In the genomic region with DNA sequence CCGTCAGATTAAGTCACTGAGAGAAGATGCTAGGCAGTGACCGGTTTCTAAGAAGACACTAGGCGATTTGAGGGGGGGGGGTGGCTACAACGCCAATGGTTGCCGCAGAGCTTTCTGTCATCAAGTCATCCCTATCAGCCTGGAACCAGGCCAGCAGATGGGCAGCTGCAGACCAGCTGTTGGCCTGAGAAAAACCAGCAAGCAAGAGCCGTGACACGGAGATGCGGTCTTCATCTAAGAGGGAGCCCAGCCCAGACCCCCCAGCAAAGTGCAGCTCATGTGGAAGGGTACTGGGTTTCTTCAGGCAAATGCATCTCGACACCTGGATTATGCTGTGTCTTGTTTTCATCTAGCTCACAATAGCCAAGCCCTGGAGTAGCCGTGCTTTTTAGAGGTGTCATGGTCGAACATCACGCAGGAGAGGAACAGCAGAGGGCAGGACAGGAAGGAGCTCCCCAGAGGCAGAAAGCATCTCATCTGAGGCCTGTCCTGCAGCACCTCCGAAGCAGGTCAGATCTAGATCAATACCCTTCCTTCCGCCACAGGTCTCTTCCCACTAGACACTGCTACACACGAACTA, we compare ENCODE assay signal across 19 mouse cellular contexts.
DNase-seq lines count a peak whose midpoint lies in the region; ATAC-seq and TF ChIP-seq lines count a peak whose summit lies in the region.
"Had no signal": no experiment of that assay in that cellular context is flagged by ENCODE, and none has a peak within 500 bp of the region (broad histone marks: within the 10 kb centered on the region; RNA-seq: fewer than 3 reads in every experiment).

No protein-coding gene starts in this region.

- H3K4me1 ChIP-seq in lung, embryonic 14.5 days (ENCODE audit: insufficient read depth): peaks cover 56% of the 10 kb centered on the region
- H3K4me1 ChIP-seq in lung, adult 2 months (ENCODE audit: control insufficient read depth, insufficient read depth, low read length): peaks cover 37% of the 10 kb centered on the region
- peaks cover 69% of the 10 kb centered on the region for H3K4me1 ChIP-seq in embryonic facial prominence, embryonic 12.5 days
- H3K4me1 ChIP-seq in limb, embryonic 14.5 days (ENCODE audit: control insufficient read depth, insufficient read depth, low read length): peaks cover 62% of the 10 kb centered on the region

- no peaks in the 10 kb centered on the region for H3K9me3 ChIP-seq in lung, embryonic 14.5 days (ENCODE audit: low read depth, low read length)
- H3K9me3 ChIP-seq in embryonic facial prominence, embryonic 12.5 days: no peaks in the 10 kb centered on the region
- H3K9me3 ChIP-seq in limb, embryonic 14.5 days (ENCODE audit: control insufficient read depth, low read length): no peaks in the 10 kb centered on the region
- H3K9me3 ChIP-seq: G1E; heart, embryonic 15.5 days; hindbrain, embryonic 10.5 days; liver, embryonic 13.5 days; midbrain, embryonic 13.5 days; stomach, embryonic 15.5 days had no signal

- 39% methylated on average over 15 of the region's 15 CpGs for WGBS in lung, embryonic 14.5 days
- WGBS in lung, adult 2 months: 83% methylated on average over 15 of the region's 15 CpGs
- 36% methylated on average over 15 of the region's 15 CpGs for WGBS in embryonic facial prominence, embryonic 12.5 days
- WGBS in limb, embryonic 14.5 days: 46% methylated on average over 15 of the region's 15 CpGs

- DNase-seq in lung, embryonic 14.5 days: peak; percentile 88
- no peak for DNase-seq in lung, adult 2 months
- DNase-seq in embryo, embryonic 11.5 days (ENCODE audit: low read depth, low spot score): peak; percentile 44
- DNase-seq in limb, embryonic 14.5 days (ENCODE audit: low spot score): peak; percentile 37
- DNase-seq in B cell, adult 2 months: no peak
- DNase-seq: cerebellum, postnatal 25 days; heart, adult 18-20 months; liver, embryonic 13.5 days; right cerebral cortex, adult 18-20 months; thymus, postnatal 14 days had no signal

- TF ChIP-seq CTCF in lung, embryonic 14.5 days (IDR thresholded peaks at IDR 0.05; ENCODE audit: low read depth): no peak
- TF ChIP-seq CTCF in lung, adult 2 months (IDR thresholded peaks at IDR 0.05; ENCODE audit: insufficient read depth, low read length): no peak

- H3K4me2 ChIP-seq in lung, embryonic 14.5 days: peak overlapping the region; percentile 25; the same call in 1 of the 2 replicates
- H3K4me2 ChIP-seq in embryonic facial prominence, embryonic 12.5 days (replicated peaks): no peak overlapping the region
- no peak overlapping the region; the same call in 1 of the 2 replicates for H3K4me2 ChIP-seq in limb, embryonic 14.5 days (replicated peaks; ENCODE audit: low read depth, low read length, severe bottlenecking)
- H3K4me2 ChIP-seq: heart, embryonic 15.5 days; liver, embryonic 13.5 days; midbrain, embryonic 13.5 days; stomach, embryonic 15.5 days had no signal

- H3K9ac ChIP-seq in lung, embryonic 14.5 days: no peak overlapping the region
- no peak overlapping the region for H3K9ac ChIP-seq in embryonic facial prominence, embryonic 12.5 days
- H3K9ac ChIP-seq in limb, embryonic 14.5 days (ENCODE audit: low read depth, low read length, severe bottlenecking): no peak overlapping the region
- H3K9ac ChIP-seq: heart, embryonic 15.5 days; liver, embryonic 13.5 days; midbrain, embryonic 13.5 days; stomach, embryonic 15.5 days had no signal

- H3K36me3 ChIP-seq in lung, embryonic 14.5 days (ENCODE audit: insufficient read depth): no peaks in the 10 kb centered on the region
- H3K36me3 ChIP-seq in embryonic facial prominence, embryonic 12.5 days: no peaks in the 10 kb centered on the region
- H3K36me3 ChIP-seq in limb, embryonic 14.5 days (ENCODE audit: control insufficient read depth, insufficient read depth, low read length): no peaks in the 10 kb centered on the region
- H3K36me3 ChIP-seq: heart, embryonic 15.5 days; hindbrain, embryonic 10.5 days; liver, embryonic 13.5 days; midbrain, embryonic 13.5 days; stomach, embryonic 15.5 days had no signal

- no peak overlapping the region; the same call in 1 of the 2 replicates for H3K27ac ChIP-seq in lung, embryonic 14.5 days (ENCODE audit: low read depth)
- H3K27ac ChIP-seq in embryonic facial prominence, embryonic 12.5 days: peak overlapping the region; percentile 66; the same call in 1 of the 2 replicates
- 0 out of 2 replicates have a peak overlapping the region, but pooled peaks have one; percentile 4 for H3K27ac ChIP-seq in limb, embryonic 14.5 days (replicated peaks; ENCODE audit: low read depth, low read length)
- H3K27ac ChIP-seq: heart, embryonic 15.5 days; hindbrain, embryonic 10.5 days; liver, embryonic 13.5 days; macrophage; midbrain, embryonic 13.5 days; stomach, embryonic 15.5 days had no signal

- no peak for ATAC-seq in lung, embryonic 14.5 days (ENCODE audit: insufficient read depth)
- no peak for ATAC-seq in embryonic facial prominence, embryonic 12.5 days (ENCODE audit: insufficient number of reproducible peaks, insufficient read depth, low FRiP score, low TSS enrichment)
- no peak for ATAC-seq in limb, embryonic 14.5 days (ENCODE audit: low FRiP score, low read depth)
- no peak for ATAC-seq in megakaryocyte progenitor cell, adult 5-6 weeks (replicated peaks; ENCODE audit: poor library complexity)
- ATAC-seq: forebrain, embryonic 16.5 days; midbrain, embryonic 13.5 days had no signal

- H3K4me3 ChIP-seq in lung, embryonic 14.5 days (ENCODE audit: low read depth, low read length): no peak overlapping the region
- no peak overlapping the region for H3K4me3 ChIP-seq in lung, adult 2 months (replicated peaks; ENCODE audit: extremely low read depth, low read depth, low read length)
- no peak overlapping the region for H3K4me3 ChIP-seq in embryonic facial prominence, embryonic 12.5 days
- H3K4me3 ChIP-seq in limb, embryonic 14.5 days (replicated peaks; ENCODE audit: low read length): no peak overlapping the region
- H3K4me3 ChIP-seq: heart, embryonic 15.5 days; hindbrain, embryonic 10.5 days; liver, embryonic 13.5 days; midbrain, embryonic 13.5 days; stomach, embryonic 15.5 days had no signal

- TF ChIP-seq POLR2A in lung, adult 2 months (IDR thresholded peaks at IDR 0.05; ENCODE audit: borderline replicate concordance, extremely low read depth, low read depth, low read length): no peak
- TF ChIP-seq POLR2A in limb, embryonic 14.5 days (IDR thresholded peaks at IDR 0.05; ENCODE audit: borderline replicate concordance, extremely low read depth, insufficient read depth, insufficient read length): no peak

- H3K27me3 ChIP-seq in lung, embryonic 14.5 days (ENCODE audit: insufficient read depth, low read length): no peaks in the 10 kb centered on the region
- H3K27me3 ChIP-seq in embryonic facial prominence, embryonic 12.5 days: peaks cover 5% of the 10 kb centered on the region; the same call in 1 of the 2 replicates
- H3K27me3 ChIP-seq in limb, embryonic 14.5 days (ENCODE audit: control insufficient read depth, insufficient read depth, low read length): no peaks in the 10 kb centered on the region
- H3K27me3 ChIP-seq: liver, embryonic 13.5 days; stomach, embryonic 15.5 days had no signal

Comparison
In these comparisons a context has a peak if more than half of its experiments do, and no peak if none do; other contexts are left out.
1. DNase-seq: peak in lung, embryonic 14.5 days (single experiment), embryo, embryonic 11.5 days (single experiment) and limb, embryonic 14.5 days (single experiment); none in lung, adult 2 months (single experiment) and B cell, adult 2 months (0 of 2).